Mouse (Mus musculus) liver, postnatal 0 days (tissue): ENCODE results near the gene Txnrd1. TPM values are rescaled to one million over a fixed set of nuclear protein-coding genes. Genes with fewer than 3 reads are reported as not detected.

Source experiments
- ATAC-seq: fragments of 200-750 bp; cut with Nextera tagmentation; 2 replicates; pipeline ENCODE4 v1.8.0; 2017; ENCODE audit warnings: mild to moderate bottlenecking, moderate library complexity
- DNase-seq: peaks from one replicate; pipeline ENCODE4 v3.0.0-alpha.2; 2016
- H3K27ac ChIP-seq: fragments of 300-500 bp; sonication (generic); 2 replicates; pipeline ENCODE4 v1.5.1; 2014; ENCODE audit warnings: antibody characterized with exemption, moderate library complexity, mild to moderate bottlenecking, low read depth
- H3K27me3 ChIP-seq: fragments of 300-500 bp; sonication (generic); 2 replicates; pipeline ENCODE4 v1.6.1; 2014; ENCODE audit warnings: low read length, control low read depth, mixed read lengths; ENCODE audit not compliant: insufficient read depth
- H3K36me3 ChIP-seq: fragments of 300-500 bp; sonication (generic); replicated peaks from 2 replicates; pipeline ENCODE4 v1.6.1; 2014; ENCODE audit warnings: mild to moderate bottlenecking, control low read depth, low read length, moderate library complexity, mixed read lengths; ENCODE audit not compliant: insufficient read depth
- H3K4me1 ChIP-seq: fragments of 300-500 bp; sonication (generic); 2 replicates; pipeline ENCODE4 v1.6.1; 2014; ENCODE audit warnings: antibody characterized with exemption, mild to moderate bottlenecking, control low read depth; ENCODE audit not compliant: insufficient read depth
- H3K4me2 ChIP-seq: fragments of 300-500 bp; sonication (generic); 2 replicates; pipeline ENCODE4 v1.6.1; 2014; ENCODE audit warnings: low read depth, mild to moderate bottlenecking, low read length, moderate library complexity, mixed read lengths
- H3K4me3 ChIP-seq: fragments of 300-500 bp; sonication (generic); 2 replicates; pipeline ENCODE4 v1.5.1; 2014; ENCODE audit warnings: low read depth, low read length
- H3K9ac ChIP-seq: fragments of 300-500 bp; sonication (generic); replicated peaks from 2 replicates; pipeline ENCODE4 v1.6.1; 2014; ENCODE audit warnings: mild to moderate bottlenecking, moderate library complexity
- H3K9me3 ChIP-seq: fragments of 300-500 bp; sonication (generic); 2 replicates; pipeline ENCODE4 v1.6.1; 2016; ENCODE audit warnings: mild to moderate bottlenecking, control low read depth, low read length, mixed read lengths
- CTCF ChIP-seq: sonication (generic); IDR thresholded peaks from 2 replicates; pipeline ENCODE4 v1.5.1; 2016; ENCODE audit warnings: antibody characterized with exemption, low read depth
- EP300 ChIP-seq: IDR thresholded peaks from 2 replicates; pipeline ENCODE4 v1.6.1; 2016; ENCODE audit warnings: antibody characterized with exemption, low read depth, mild to moderate bottlenecking
- WGBS: fragments of 180-500 bp; shearing (Covaris S2); extraction: QIAGEN DNeasy Blood & Tissue Kit; methylation state at CpG from one replicate; pipeline ENCODE4 v1.1.7; 2014; ENCODE audit not compliant: insufficient replicate concordance; 5-methylcytosine and 5-hydroxymethylcytosine counted together
- polyA plus RNA-seq: library from polyadenylated mRNA; unstranded; fragments of >200 nt; fragmentation: Nextera tagmentation; extraction: Ambion mirVana; gene quantifications from 2 replicates; pipeline ENCODE4 v1.2.1, GENCODE M21; 2015

The Txnrd1 gene
- polyA plus RNA-seq, 1 experiment from 2014 or later = 28.1 TPM

DNA sequence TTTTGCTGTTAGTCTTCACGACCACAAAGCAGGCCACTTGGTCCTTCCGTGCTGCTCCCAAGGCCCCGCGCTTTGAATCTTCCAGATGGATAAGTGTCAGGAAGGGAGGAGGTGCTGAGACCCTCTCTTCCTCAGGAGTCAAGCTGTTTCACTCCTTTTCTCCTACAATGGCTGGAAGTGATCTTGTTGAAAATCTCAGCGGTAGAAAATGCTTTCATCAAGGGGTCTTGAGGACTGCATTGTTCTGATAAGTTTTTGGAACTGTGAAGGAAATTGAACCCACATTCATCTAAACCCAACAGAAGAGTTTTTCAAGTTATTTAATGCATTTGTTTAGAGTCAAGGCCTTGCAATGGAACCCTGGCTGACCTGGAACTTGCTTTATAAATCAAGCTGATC is 10.0 kb upstream of the Txnrd1 start:
- H3K9me3 ChIP-seq = no peaks in the 10 kb centered on the region
- ATAC-seq = no peak
- H3K4me2 ChIP-seq = no peak overlapping the region
- no peaks in the 10 kb centered on the region for H3K27me3 ChIP-seq
- H3K36me3 ChIP-seq = no peaks in the 10 kb centered on the region
- no peak overlapping the region for H3K9ac ChIP-seq
- H3K4me3 ChIP-seq = no peak overlapping the region
- H3K4me1 ChIP-seq = no peaks in the 10 kb centered on the region
- TF ChIP-seq CTCF (no peak), EP300 (no peak)
- WGBS = 74% methylated on average over 5 of the region's 5 CpGs
- no peak for DNase-seq
- no peak overlapping the region for H3K27ac ChIP-seq

DNA sequence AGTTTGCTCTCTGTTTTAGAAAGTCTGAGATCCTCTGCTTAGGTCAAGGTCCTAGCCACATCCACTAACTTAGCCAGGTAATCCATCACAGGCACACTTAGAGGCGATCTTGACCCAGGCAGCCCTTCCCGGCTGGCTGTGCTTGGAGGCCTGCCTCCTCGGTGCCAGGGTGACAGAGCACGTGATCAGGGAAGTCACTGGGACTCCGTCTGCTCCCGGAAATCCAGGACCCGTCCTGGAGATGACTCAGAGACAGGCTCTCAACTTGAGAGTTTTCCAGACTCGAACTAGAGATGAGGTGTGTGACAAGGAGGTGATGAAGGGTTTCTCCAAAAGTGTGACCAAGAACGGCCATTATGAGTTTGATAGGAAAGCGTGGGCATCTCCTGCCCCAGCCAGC is 9.2 kb upstream of the Txnrd1 start:
- no peak for DNase-seq

DNA sequence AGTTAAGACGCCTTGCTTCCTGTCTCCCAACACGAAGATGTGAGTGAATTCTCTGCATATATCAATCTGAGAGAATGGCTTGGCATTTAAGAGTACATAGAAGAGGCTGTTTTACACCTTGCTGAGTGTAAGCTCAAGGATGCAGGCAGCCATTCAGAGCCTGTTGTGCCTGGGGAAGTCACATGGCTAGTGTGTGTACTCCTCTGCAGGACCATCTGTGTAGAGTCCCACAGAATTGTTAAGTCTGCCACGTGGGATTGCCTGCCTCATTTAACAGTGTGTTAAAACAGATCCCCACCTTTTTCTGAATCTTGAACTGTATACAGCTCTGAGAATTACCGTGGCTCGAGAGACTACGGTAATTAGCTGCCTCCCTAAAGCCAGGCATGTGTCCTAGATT is 7.2 kb upstream of the Txnrd1 start:
- Histone ChIP-seq H3K36me3 (no peaks in the 10 kb centered on the region), H3K27me3 (no peaks in the 10 kb centered on the region), H3K9ac (no peak overlapping the region), H3K27ac (no peak overlapping the region), H3K9me3 (no peaks in the 10 kb centered on the region), H3K4me3 (no peak overlapping the region), H3K4me2 (no peak overlapping the region), H3K4me1 (no peaks in the 10 kb centered on the region)
- ATAC-seq (no peak), DNase-seq (no peak)
- WGBS = 46% methylated on average over 6 of the region's 6 CpGs
- TF ChIP-seq EP300 (no peak), CTCF (no peak)

More for the DNA sequence above, 9.2 kb upstream of the Txnrd1 start:
- Histone ChIP-seq H3K9me3 (no peaks in the 10 kb centered on the region), H3K4me1 (no peaks in the 10 kb centered on the region), H3K27ac (no peak overlapping the region), H3K36me3 (no peaks in the 10 kb centered on the region), H3K9ac (no peak overlapping the region), H3K4me2 (no peak overlapping the region), H3K27me3 (no peaks in the 10 kb centered on the region), H3K4me3 (no peak overlapping the region)
- ATAC-seq = no peak
- 70% methylated on average over 10 of the region's 10 CpGs for WGBS
- TF ChIP-seq EP300 = no peak

DNA sequence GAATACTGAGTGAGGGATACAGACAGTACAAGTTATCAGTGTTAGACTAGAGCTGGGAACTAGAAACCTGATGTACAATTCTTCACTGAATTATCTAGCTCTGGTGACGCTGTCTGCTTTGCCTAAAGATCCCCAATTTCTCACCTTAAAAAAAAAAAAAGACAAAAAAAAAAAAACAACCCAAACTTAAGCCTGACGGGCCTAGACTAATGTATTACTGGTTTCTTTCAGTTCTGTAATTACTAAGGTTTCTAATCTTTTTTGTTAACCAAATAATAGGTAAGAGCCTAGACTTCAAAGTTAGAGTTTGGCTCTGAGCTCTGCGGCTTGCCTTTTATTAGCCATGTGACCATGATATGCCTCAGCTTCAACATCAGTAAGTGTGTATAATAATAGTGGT is 2.1 kb downstream of the Txnrd1 start:
- H3K4me1 ChIP-seq = no peaks in the 10 kb centered on the region
- WGBS = 85% methylated on average over 3 of the region's 3 CpGs
- no peak overlapping the region for H3K4me3 ChIP-seq
- no peak overlapping the region for H3K9ac ChIP-seq
- H3K4me2 ChIP-seq = no peak overlapping the region
- H3K27ac ChIP-seq = no peak overlapping the region
- DNase-seq (no peak), ATAC-seq (no peak)
- no peak for TF ChIP-seq EP300
- no peak for TF ChIP-seq CTCF
- no peaks in the 10 kb centered on the region for H3K27me3 ChIP-seq
- H3K36me3 ChIP-seq = no peaks in the 10 kb centered on the region
- no peaks in the 10 kb centered on the region for H3K9me3 ChIP-seq

DNA sequence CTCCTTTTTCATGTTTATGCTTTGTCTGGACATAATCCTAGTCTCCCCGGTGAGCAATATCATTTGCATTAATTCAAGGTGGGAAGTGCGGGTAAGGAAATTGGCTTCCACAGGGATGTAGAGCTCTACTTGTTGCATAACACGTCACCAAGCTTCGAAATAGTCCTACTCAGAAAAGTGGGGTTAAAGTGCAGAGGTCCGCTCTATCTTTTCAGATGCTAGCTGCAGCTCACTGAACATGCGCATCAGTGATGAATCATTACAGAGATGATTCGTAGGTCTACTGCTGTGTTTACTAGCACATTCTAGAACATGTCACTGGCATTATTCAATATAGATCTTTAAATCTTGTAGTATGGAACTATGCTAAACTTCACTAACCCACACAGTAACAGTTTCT is 4.6 kb downstream of the Txnrd1 start:
- no peak overlapping the region for H3K4me3 ChIP-seq
- no peak for TF ChIP-seq CTCF
- no peak for TF ChIP-seq EP300
- DNase-seq = no peak
- no peaks in the 10 kb centered on the region for H3K9me3 ChIP-seq
- no peaks in the 10 kb centered on the region for H3K27me3 ChIP-seq
- no peaks in the 10 kb centered on the region for H3K4me1 ChIP-seq
- WGBS = 70% methylated on average over 7 of the region's 7 CpGs
- no peak for ATAC-seq
- no peaks in the 10 kb centered on the region for H3K36me3 ChIP-seq
- H3K4me2 ChIP-seq = no peak overlapping the region
- no peak overlapping the region for H3K27ac ChIP-seq
- no peak overlapping the region for H3K9ac ChIP-seq

DNA sequence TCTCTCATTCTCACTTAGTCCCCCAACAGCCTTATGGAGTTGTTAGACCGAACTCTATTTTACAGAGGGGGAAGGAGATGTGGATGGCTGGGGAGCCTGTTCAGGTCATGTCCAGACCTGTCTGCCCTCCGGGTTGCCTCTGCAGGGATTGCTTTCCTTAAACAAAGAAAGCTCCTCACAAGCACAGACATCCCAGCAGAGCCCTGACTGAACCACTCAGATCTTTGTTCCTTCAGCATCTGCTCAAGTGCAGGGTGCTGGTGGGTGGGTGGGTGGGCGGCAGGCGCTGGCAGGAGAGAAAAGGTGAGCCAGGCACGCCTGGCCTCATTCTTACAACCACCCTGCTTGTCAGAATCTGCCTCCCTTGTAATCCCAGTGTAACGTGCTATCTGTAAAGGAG is 10.3 kb downstream of the Txnrd1 start:
- no peaks in the 10 kb centered on the region for H3K4me1 ChIP-seq
- no peak for ATAC-seq
- no peaks in the 10 kb centered on the region for H3K9me3 ChIP-seq
- H3K9ac ChIP-seq = no peak overlapping the region
- no peak overlapping the region for H3K4me2 ChIP-seq
- WGBS = 63% methylated on average over 6 of the region's 6 CpGs
- no peak overlapping the region for H3K27ac ChIP-seq
- DNase-seq = no peak
- H3K27me3 ChIP-seq = no peaks in the 10 kb centered on the region
- no peak overlapping the region for H3K4me3 ChIP-seq
- TF ChIP-seq EP300 (no peak), CTCF (no peak)
- no peaks in the 10 kb centered on the region for H3K36me3 ChIP-seq

DNA sequence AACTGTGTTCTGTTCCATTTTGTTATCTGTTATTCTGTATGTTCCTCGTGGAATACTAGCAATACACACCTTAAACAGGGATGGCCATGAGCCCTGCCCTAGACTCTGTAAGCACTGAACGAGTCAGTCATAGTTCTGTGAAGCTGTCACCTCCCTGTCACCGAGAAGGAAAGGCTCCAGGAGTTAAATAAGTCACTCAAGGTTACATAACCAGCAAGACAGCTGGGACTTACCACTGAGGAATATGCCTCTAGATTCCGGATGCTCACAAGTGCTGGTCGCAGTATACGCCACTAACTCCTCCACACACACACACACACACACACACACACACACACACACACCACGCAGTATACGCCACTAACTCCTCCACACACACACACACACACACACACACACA is 11.0 kb downstream of the Txnrd1 start:
- DNase-seq = no peak
- no peaks in the 10 kb centered on the region for H3K9me3 ChIP-seq
- H3K4me2 ChIP-seq = no peak overlapping the region
- H3K36me3 ChIP-seq = no peaks in the 10 kb centered on the region
- no peak for ATAC-seq
- 79% methylated on average over 8 of the region's 8 CpGs for WGBS
- TF ChIP-seq EP300 (no peak), CTCF (no peak)
- H3K9ac ChIP-seq = no peak overlapping the region
- no peaks in the 10 kb centered on the region for H3K27me3 ChIP-seq
- no peak overlapping the region for H3K4me3 ChIP-seq
- H3K4me1 ChIP-seq = no peaks in the 10 kb centered on the region
- no peak overlapping the region for H3K27ac ChIP-seq
